Mouse (Mus musculus) embryonic facial prominence, embryonic 11.5 days (tissue): ENCODE results near the gene H13. TPM values are rescaled to one million over a fixed set of nuclear protein-coding genes. Genes with fewer than 3 reads are reported as not detected.
"Not testable (repeated sequence)": the region's sequence is repeated elsewhere in the genome, so short reads cannot be mapped to it uniquely, and the experiment has no call there.

ENCODE experiments used
- ATAC-seq: fragments of 200-750 bp; cut with Nextera tagmentation; replicated peaks from 2 replicates; pipeline ENCODE4 v1.8.0; 2017; ENCODE audit warnings: low read depth; ENCODE audit not compliant: insufficient number of reproducible peaks, low FRiP score, low TSS enrichment
- DNase-seq: peaks from one replicate; pipeline ENCODE4 v3.0.0-alpha.2; 2015; ENCODE audit warnings: low spot score
- H3K27ac ChIP-seq: fragments of 300-500 bp; sonication (generic); replicated peaks from 2 replicates; pipeline ENCODE4 v1.5.1; 2014; ENCODE audit warnings: mild to moderate bottlenecking, low read depth, low read length, control low read depth
- H3K27me3 ChIP-seq: fragments of 300-500 bp; sonication (generic); 2 replicates; pipeline ENCODE4 v1.6.1; 2014; ENCODE audit warnings: mild to moderate bottlenecking, low read length, moderate library complexity, mixed read lengths; ENCODE audit not compliant: control insufficient read depth, insufficient read depth
- H3K36me3 ChIP-seq: fragments of 300-500 bp; sonication (generic); replicated peaks from 2 replicates; pipeline ENCODE4 v1.6.1; 2014; ENCODE audit warnings: low read depth, mild to moderate bottlenecking, low read length, moderate library complexity, mixed read lengths; ENCODE audit not compliant: control insufficient read depth, insufficient read depth
- H3K4me1 ChIP-seq: fragments of 300-500 bp; sonication (generic); 2 replicates; pipeline ENCODE4 v1.6.1; 2014; ENCODE audit warnings: low read length, mixed read lengths; ENCODE audit not compliant: control insufficient read depth, insufficient read depth
- H3K4me2 ChIP-seq: fragments of 300-500 bp; sonication (generic); 2 replicates; pipeline ENCODE4 v1.6.1; 2014; ENCODE audit warnings: low read depth, mild to moderate bottlenecking, control low read depth, low read length, moderate library complexity
- H3K4me3 ChIP-seq: fragments of 300-500 bp; sonication (generic); 2 replicates; pipeline ENCODE4 v1.5.1; 2014; ENCODE audit warnings: low read depth, low read length, control low read depth
- H3K9ac ChIP-seq: fragments of 300-500 bp; sonication (generic); replicated peaks from 2 replicates; pipeline ENCODE4 v1.6.1; 2014; ENCODE audit warnings: mild to moderate bottlenecking, control low read depth, low read length
- H3K9me3 ChIP-seq: fragments of 300-500 bp; sonication (generic); replicated peaks from 2 replicates; pipeline ENCODE4 v1.6.1; 2016; ENCODE audit warnings: mild to moderate bottlenecking, low read length, inconsistent platforms, mixed read lengths; ENCODE audit not compliant: control insufficient read depth
- WGBS: fragments of 180-500 bp; shearing (Covaris S2); extraction: QIAGEN DNeasy Blood & Tissue Kit; methylation state at CpG from one replicate; pipeline ENCODE4 v1.1.7; 2014; 5-methylcytosine and 5-hydroxymethylcytosine counted together
- polyA plus RNA-seq: library from polyadenylated mRNA; unstranded; fragments of >200 nt; fragmentation: Nextera tagmentation; extraction: Ambion mirVana; gene quantifications from 2 replicates; pipeline ENCODE4 v1.2.1, GENCODE M21; 2014

Gene H13
- polyA plus RNA-seq, 1 experiment from 2014 or later, result 118 TPM

DNA sequence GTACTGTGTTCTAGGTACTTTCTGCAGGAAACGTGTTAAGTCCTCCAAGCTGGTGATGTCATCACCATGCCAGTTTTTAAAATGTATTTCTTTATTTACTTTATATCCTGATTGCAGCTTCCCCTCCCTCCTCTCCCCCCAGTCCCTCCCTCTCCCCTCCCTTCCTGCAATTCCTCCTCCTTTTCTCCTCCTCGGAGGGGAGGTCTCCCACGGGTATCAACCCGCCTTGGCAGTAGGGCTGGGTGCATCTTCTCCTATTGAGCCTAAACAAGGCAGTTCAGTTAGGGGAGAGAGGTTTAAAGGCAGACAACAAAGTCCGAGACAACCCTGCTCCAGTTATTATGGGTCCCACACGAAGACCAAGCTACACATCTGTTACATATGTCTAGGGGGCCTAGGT lies 30.4 kb upstream of the H13 start:
- Histone ChIP-seq H3K27me3 (no peaks in the 10 kb centered on the region), H3K4me3 (no peak overlapping the region), H3K36me3 (no peaks in the 10 kb centered on the region), H3K4me2 (no peak overlapping the region), H3K9me3 (no peaks in the 10 kb centered on the region), H3K9ac (no peak overlapping the region), H3K27ac (no peak overlapping the region), H3K4me1 (peaks cover 2% of the 10 kb centered on the region; the same call in 1 of the 2 replicates)
- 54% methylated on average over 6 of the region's 6 CpGs for WGBS
- ATAC-seq, result no peak
- no peak for DNase-seq

DNA sequence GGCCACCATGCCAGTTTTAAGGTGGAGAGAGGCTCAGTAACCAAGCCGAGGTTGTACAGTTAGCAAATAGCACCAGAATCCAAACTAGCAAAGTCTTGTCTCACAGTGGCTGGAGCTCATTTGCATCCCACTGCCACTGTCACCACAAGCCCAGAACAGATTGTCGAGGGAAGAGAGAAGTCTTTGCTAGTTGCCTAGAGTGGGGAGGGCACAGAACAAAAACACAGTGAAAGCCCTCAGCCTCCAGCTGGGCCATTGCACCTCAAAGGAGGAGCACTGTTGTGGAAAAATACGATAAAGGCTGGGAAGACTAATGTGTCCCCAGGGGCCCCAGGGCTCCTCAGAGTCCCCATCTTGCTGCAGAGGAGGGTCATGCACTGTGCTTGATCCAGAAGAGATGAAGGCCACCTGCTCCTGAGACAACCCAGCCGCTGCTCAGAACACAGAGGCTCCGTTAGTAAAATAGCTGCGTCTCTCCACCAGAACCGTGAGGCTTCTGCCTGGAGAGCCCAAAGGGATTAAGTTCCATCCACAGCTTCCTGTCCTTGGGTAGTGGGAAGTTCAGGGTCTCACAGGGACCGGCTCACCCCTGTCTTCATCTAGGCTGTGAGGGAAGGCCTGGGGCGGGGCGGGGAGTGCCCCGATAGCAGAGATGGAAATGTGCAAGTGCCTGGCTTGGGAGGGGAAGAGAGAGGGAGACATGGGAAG lies 29.7 kb upstream of the H13 start:
- no peak overlapping the region for H3K4me2 ChIP-seq

DNA sequence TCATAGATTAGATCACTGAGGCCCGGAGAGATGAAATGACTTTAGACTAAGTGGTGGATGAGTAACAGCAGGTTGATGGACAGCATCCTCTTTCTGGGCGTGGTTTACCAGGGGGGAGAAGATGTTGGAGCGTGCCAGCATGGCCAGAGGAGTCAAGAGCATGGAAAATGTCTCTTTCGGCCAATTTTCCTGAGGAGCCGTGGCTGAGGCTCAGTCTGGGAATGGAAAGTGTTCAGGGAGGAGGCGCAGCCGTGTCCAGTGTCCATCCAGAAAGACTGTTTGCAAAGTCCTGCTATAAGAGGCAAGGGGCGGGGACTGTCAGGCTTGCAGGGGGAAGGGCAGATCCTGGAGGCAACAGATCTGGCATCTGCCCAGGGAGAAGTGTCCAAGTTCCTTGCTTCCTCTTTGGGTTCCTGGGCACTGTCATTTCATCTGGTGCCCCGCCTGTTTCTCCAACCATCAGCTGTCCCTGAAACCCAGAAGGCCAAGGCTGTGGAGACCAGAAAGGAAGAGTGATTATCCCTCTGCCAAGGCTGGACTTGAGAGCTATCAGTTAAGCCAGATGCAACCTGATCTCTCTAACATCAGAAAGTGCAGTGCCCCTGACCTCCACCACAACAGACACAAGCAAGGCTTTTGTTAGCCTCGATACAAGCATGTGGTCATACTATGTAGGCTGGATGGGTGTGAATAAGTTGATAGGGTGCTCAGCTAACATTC lies 16.2 kb upstream of the H13 start:
- 66% methylated on average over 10 of the region's 10 CpGs for WGBS
- no peaks in the 10 kb centered on the region for H3K36me3 ChIP-seq
- H3K4me1 ChIP-seq, result no peaks in the 10 kb centered on the region
- H3K27me3 ChIP-seq, result no peaks in the 10 kb centered on the region
- no peaks in the 10 kb centered on the region for H3K9me3 ChIP-seq
- no peak overlapping the region for H3K4me3 ChIP-seq
- H3K4me2 ChIP-seq, result no peak overlapping the region
- ATAC-seq (no peak), DNase-seq (no peak)
- no peak overlapping the region for H3K27ac ChIP-seq
- H3K9ac ChIP-seq, result no peak overlapping the region

More for the DNA sequence above, 29.7 kb upstream of the H13 start:
- H3K9me3 ChIP-seq, result no peaks in the 10 kb centered on the region
- ATAC-seq, result peak; percentile 30; the same call in 1 of the 2 replicates
- no peak for DNase-seq
- H3K4me1 ChIP-seq, result peaks cover 2% of the 10 kb centered on the region; the same call in 1 of the 2 replicates
- H3K9ac ChIP-seq, result no peak overlapping the region
- H3K27ac ChIP-seq, result no peak overlapping the region
- H3K4me3 ChIP-seq, result no peak overlapping the region
- WGBS, result 15% methylated on average over 11 of the region's 11 CpGs
- no peaks in the 10 kb centered on the region for H3K36me3 ChIP-seq
- H3K27me3 ChIP-seq, result no peaks in the 10 kb centered on the region

DNA sequence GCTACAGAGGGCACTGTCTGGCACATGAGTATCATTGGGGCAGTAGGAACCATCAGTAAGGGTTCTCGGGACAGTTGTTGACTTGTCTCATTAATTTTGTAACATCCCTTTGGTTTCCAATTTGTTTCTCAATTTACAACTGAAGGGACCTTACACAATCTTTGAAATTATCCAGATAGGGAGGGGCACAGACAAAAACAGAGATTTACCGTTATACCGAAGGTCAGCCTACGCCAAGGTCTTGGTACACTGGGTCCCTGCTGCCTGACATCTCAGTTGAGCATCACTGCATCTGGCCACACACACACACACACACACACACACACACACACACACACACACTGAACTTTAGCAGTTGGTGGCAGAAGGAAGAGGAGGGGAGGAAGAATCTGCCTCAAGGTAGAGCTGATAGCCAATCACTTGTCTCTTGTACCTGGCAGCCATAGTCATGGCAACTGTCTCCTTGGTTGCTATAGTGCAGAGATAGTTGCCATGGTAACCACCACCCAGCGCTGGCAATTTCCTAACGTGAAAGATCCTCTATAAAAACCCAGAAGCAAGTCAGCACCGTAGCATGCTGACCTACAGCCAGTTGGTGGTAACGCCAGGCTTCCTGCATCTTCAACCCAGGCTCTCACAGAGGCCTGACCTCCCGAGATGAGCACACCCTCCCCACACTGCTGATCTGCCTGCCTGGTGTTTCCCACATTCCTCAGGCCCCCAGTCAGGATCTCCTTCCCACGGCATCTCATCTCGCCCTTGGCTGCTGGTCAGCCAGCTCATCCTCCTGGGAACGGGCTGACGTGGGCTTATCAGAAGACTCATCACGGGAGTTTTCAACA lies 15.2 kb upstream of the H13 start:
- H3K4me3 ChIP-seq, result no peak overlapping the region
- H3K27ac ChIP-seq, result no peak overlapping the region
- H3K9me3 ChIP-seq, result no peaks in the 10 kb centered on the region
- no peaks in the 10 kb centered on the region for H3K4me1 ChIP-seq
- H3K4me2 ChIP-seq, result no peak overlapping the region
- ATAC-seq (no peak), DNase-seq (peak; percentile 35)
- H3K36me3 ChIP-seq, result no peaks in the 10 kb centered on the region
- WGBS, result 52% methylated on average over 14 of the region's 14 CpGs
- no peak overlapping the region for H3K9ac ChIP-seq
- H3K27me3 ChIP-seq, result no peaks in the 10 kb centered on the region

DNA sequence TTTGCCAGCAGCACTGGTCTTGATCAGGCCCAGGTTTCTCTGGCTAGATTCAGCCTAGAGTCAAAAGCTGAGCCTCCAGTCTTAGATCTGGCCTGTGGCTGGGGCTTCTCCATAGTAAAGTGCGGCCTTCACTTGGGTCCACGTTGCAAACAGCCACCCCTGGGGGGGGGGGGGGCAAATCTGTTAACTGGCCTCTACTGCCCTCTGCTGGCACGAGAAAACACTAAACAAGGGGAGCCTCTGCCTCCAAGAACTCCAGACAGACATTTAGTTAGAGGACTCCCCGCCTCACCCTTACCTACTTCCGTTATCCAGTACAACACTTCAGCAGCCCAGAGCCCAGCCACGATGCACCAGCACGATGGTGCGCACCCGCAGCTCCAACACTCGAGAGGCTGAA lies 11.9 kb upstream of the H13 start:
- no peaks in the 10 kb centered on the region for H3K36me3 ChIP-seq
- no peaks in the 10 kb centered on the region for H3K27me3 ChIP-seq
- WGBS, result 57% methylated on average over 10 of the region's 10 CpGs
- H3K9me3 ChIP-seq, result no peaks in the 10 kb centered on the region
- no peak overlapping the region for H3K4me3 ChIP-seq
- H3K4me2 ChIP-seq, result no peak overlapping the region
- ATAC-seq (no peak), DNase-seq (peak; percentile 28)
- H3K9ac ChIP-seq, result no peak overlapping the region
- H3K27ac ChIP-seq, result no peak overlapping the region
- H3K4me1 ChIP-seq, result no peaks in the 10 kb centered on the region

DNA sequence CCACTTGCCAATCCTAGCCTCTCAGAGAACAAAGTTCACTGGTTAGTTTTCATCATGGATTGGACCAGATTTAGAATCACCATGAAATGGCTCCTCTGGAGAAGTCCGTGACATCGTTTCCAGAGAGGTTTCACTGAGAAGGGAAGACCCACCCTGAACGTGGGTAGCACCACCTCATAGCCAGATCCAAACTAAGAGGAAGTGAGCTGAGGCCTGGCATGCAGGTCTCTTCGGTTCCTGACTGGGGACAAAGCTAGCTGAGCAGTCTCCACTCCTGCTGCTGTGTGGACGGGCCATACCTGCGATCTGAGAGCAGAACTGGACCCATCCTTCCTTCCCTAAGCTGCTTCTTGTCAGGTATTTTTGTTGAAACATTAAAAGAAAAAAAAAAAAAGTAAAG lies 8.1 kb upstream of the H13 start:
- ATAC-seq (no peak), DNase-seq (no peak)
- Histone ChIP-seq H3K36me3 (no peaks in the 10 kb centered on the region), H3K4me1 (no peaks in the 10 kb centered on the region), H3K9ac (no peak overlapping the region), H3K4me3 (no peak overlapping the region), H3K4me2 (no peak overlapping the region), H3K27me3 (no peaks in the 10 kb centered on the region), H3K9me3 (no peaks in the 10 kb centered on the region), H3K27ac (no peak overlapping the region)
- WGBS, result 79% methylated on average over 6 of the region's 6 CpGs

DNA sequence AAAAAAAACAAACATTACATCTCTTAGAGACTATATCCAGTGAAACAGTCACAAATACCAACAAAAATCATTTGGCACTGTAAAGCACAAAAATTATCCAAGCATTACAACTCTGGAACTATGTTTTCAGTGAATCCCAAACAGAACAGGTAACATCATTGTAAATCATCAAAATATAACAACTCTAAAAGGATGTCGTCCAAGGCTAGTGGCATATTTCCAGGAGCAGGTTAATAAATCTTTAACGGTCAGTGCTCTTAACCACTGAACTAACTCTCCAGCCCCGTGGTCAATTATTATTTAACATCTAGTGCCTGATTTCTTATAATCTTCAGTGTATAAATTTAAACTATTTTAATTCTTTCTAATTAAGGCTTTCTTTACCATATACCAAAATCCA lies 3.1 kb upstream of the H13 start:
- WGBS, result 81% methylated on average over 3 of the region's 3 CpGs
- not testable (repeated sequence) for DNase-seq, ATAC-seq, H3K9ac ChIP-seq, H3K27me3 ChIP-seq, H3K27ac ChIP-seq, H3K36me3 ChIP-seq, H3K4me3 ChIP-seq, H3K4me2 ChIP-seq, H3K9me3 ChIP-seq, H3K4me1 ChIP-seq
